Mouse (Mus musculus) R1 (cell line): Measurements from ENCODE around the gene Paqr7.

Experiments used
- DNase-seq: peaks from one replicate; pipeline ENCODE4 v3.0.0-alpha.2; 2018; ENCODE audit warnings: low read depth, low spot score

Gene Paqr7

DNA sequence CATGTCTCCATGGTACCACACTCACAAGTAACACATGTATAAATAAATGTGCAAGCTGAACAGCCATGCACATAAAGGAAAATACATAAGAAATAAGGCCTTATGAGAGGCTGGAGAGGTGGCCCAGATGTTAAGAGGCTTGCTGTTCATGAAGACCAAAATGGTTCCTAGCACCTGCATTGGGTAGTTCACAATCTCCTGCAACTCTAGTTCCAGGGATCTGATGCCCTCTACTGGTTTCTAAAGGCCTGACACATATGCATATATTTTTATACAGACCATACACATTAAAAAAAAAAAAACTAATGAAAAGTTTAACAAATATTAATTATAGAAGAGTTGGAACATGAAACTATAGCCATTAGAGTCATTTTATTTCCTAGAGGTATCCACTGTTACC lies 25.0 kb upstream of the Paqr7 start:
- peak; percentile 69 for DNase-seq

GRCm38 (mm10) chr4:134473764-134474163 lies 22.7 kb upstream of the Paqr7 start:
- DNase-seq = no peak

- no peak for DNase-seq
Measured at GRCm38 (mm10) chr4:134474240-134474639, 22.3 kb upstream of the Paqr7 start.

GRCm38 (mm10) chr4:134476899-134477298 lies 19.6 kb upstream of the Paqr7 start:
- no peak for DNase-seq

DNA sequence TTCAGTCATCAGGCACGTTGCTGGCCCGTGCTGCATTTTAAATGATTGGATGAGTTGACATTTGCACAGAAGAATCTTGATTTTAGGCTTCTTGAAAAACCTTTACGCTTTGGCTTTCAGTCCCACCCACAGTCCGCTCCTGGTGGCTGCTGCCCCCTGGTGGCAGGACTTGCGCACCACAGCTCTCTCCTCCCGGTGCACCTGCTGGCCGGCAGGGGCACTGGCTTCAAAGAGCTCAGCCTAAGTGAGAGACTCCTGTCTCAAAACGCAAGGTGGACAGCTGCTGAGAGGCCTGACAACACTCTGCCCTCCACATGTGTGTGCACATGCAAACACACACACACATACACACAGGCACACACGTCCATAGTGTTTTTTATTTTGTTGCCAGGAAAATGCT lies 18.5 kb upstream of the Paqr7 start:
- DNase-seq = peak; percentile 88

GRCm38 (mm10) chr4:134479839-134480238 lies 16.7 kb upstream of the Paqr7 start:
- no peak for DNase-seq

DNA sequence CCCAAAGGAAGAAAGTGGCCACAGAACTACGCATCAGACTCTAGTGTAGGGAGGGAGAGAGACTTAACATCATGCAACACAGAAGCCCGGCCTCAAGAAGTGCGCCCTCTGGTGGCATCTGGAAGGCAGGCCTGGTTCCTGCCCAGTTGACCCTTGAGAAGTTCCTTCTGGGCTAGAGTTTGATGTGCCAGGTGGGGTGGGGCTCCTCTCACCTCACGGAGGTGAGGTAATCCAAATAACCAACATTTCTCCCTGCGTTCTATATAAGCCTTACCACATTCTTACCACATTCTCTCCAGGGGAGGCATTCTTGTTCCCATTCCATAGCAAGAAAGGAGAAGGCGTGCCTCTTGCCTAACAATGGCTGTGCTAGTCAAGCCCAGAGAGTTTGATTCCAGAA lies 15.6 kb upstream of the Paqr7 start:
- DNase-seq = peak; percentile 100

- no peak for DNase-seq
Measured at GRCm38 (mm10) chr4:134481270-134481669, 15.2 kb upstream of the Paqr7 start.

- DNase-seq = no peak
Measured at GRCm38 (mm10) chr4:134482442-134482841, 14.1 kb upstream of the Paqr7 start.

- no peak for DNase-seq
Measured at GRCm38 (mm10) chr4:134483078-134483688, 13.3 kb upstream of the Paqr7 start.

DNA sequence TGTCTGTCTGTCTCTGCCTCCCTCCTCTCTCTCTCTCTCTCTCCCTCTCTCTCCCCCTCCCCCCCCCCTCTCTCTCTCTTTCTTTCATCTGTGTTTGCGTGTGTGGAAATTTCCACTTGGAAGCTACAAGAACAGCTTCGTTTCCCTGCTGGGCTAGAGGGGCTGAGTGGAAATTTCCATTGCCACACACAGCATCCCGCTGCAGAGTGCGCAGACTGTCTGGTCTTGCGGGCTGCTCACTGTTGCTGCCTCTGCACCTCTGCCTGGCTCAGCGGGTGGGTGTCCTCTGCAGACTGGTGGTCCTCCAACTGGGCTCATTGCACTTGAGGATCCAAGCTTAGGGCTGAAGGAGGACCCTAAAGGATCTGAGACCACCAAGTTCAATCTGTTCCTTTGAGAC lies 12.8 kb upstream of the Paqr7 start:
- peak; percentile 72 for DNase-seq

- DNase-seq = no peak
Measured at GRCm38 (mm10) chr4:134484231-134484630, 12.3 kb upstream of the Paqr7 start.

GRCm38 (mm10) chr4:134485151-134485900 lies 11.2 kb upstream of the Paqr7 start:
- DNase-seq = peak; percentile 62

DNA sequence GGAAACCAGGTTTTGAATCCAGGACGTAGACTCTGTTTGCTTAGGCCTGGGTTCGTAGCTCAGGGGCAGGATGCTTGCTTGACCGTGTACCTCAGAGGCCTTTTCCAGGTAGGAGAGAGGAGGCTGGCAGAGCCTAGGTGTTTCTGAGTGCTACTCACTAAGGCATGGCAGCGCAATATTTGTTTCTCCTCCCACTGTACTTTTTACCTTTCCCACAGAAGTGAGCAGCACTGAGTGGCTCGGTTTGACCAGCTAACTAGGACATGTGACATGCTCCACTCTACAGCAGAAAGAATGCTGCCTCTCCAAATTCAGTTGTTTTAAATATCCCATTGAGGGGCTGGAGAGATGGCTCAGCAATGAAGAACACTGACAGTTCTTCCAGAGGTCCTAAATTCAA lies 8.3 kb upstream of the Paqr7 start:
- no peak for DNase-seq

DNA sequence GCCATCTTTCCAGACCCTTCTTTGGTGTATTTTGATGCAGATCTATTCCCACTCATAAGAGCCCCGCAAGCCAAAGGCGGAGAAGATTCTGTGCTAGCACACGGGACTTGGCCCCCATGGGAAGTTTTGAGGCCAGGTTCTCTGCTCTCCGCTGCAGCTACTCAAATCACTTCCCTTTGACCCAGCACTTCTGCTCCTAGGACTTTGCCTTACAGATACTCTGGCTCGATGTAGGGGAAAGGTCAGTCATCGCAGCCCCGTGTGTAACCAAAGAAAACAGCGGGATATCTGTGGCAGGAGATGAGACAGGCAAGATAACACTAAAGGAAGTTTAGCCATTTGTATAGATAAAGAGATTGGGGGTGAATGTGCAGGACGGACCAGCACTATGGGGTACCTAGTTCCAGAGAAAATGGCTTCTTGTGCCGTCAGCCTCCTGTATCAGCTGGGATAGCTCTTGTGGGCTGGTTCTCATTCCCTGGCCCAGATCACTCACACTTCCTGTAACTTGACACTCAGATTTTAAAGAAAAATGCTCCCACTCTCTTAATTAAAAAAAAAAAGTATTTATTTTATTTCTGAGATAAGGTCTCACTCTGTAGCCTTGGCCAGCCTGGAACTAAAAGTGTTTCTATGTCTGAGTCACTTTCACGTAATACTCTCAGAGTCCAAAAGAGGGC lies 6.4 kb upstream of the Paqr7 start:
- DNase-seq = no peak

- no peak for DNase-seq
Measured at GRCm38 (mm10) chr4:134491716-134492115, 4.8 kb upstream of the Paqr7 start.

GRCm38 (mm10) chr4:134494161-134494560 lies 2.3 kb upstream of the Paqr7 start:
- DNase-seq = peak; percentile 66

- peak; percentile 86 for DNase-seq
Measured at GRCm38 (mm10) chr4:134494780-134495545, 1.5 kb upstream of the Paqr7 start.

GRCm38 (mm10) chr4:134495546-134495923 lies 962 bp upstream of the Paqr7 start:
- DNase-seq = no peak

GRCm38 (mm10) chr4:134497223-134497622 lies 726 bp downstream of the Paqr7 start:
- DNase-seq = no peak

- no peak for DNase-seq
Measured at GRCm38 (mm10) chr4:134497986-134498731, 1.7 kb downstream of the Paqr7 start.
